Mouse (Mus musculus): Measurements from ENCODE around the gene Ikbke. TPM values are rescaled to one million over a fixed set of nuclear protein-coding genes. Genes with fewer than 3 reads are reported as not detected.

Ikbke gene
- polyA plus RNA-seq, 1 experiment from 2014 or later, result 0.75 TPM

DNA sequence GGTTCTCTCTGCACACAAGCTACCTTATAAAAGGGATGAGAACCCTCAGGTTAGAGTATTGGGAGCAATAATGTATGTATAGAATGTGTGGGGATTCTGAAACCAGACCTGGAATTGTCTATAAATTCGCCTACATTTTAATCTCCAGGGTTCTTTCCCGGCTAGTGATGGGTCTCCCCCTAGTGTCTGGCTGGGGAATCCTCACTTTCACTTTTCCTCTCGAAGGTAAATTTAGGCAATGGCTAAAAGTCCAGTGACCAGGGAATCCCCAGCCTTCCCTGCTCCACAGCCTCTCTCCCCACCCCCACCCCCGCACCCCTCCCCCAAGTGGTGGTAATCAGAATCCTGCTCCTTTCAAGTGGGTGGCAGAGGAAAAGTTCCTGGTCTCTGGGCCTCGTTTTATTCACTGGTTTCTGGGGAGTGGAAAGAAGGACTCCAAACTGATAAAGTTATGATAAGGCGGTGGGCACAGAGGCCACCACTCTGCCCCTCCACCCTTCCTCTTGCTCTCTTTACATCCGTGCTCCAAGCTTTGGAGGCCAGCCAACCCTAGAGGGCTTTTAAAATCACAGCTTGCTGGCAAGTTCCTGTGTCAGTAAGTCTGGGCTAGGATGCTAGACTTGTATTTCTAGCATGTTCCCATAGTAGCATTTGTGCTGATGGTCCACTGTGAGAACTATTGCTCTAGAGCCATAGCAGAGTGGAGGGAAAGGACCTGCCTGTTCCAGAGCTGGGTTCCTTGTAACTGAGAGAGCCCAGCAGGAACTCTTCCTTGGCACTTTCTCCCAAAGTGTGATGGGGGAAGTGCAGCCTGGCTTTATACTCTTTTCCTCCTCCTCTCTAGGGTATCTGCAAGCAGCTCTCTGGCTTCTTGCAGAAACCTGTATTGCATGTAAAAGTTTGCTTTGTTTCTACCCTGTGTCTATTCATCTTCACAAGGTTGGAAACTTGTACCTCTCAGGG lies 32.7 kb downstream of the Ikbke start:
- ATAC-seq (ENCODE audit: low FRiP score, low read depth), result no peak
- H3K4me2 ChIP-seq (replicated peaks), result 0 out of 2 replicates have a peak overlapping the region, but pooled peaks have one; percentile 97
- no peak overlapping the region for H3K27ac ChIP-seq
- no peaks in the 10 kb centered on the region for H3K36me3 ChIP-seq
- H3K9ac ChIP-seq, result no peak overlapping the region
- WGBS, result 18% methylated on average over 7 of the region's 7 CpGs
- H3K4me1 ChIP-seq, result peaks cover 16% of the 10 kb centered on the region; the same call in 1 of the 2 replicates
- no peak overlapping the region for H3K4me3 ChIP-seq
- H3K9me3 ChIP-seq, result no peaks in the 10 kb centered on the region
- peaks cover 33% of the 10 kb centered on the region for H3K27me3 ChIP-seq (replicated peaks)

- Histone ChIP-seq H3K27ac (no peak overlapping the region), H3K9me3 (no peaks in the 10 kb centered on the region), H3K36me3 (no peaks in the 10 kb centered on the region), H3K9ac (no peak overlapping the region), H3K4me1 (peaks cover 16% of the 10 kb centered on the region; the same call in 1 of the 2 replicates), H3K4me2 (replicated peaks) (peak overlapping the region; percentile 97), H3K4me3 (no peak overlapping the region), H3K27me3 (replicated peaks) (peaks cover 33% of the 10 kb centered on the region)
- peak; percentile 61 for ATAC-seq (ENCODE audit: low FRiP score, low read depth)
- 4% methylated on average over 9 of the region's 9 CpGs for whole genome bisulfite sequencing
Observed at GRCm38 (mm10) chr1:131245926-131246325, 33.5 kb downstream of the Ikbke start.

- Histone ChIP-seq H3K27me3 (replicated peaks) (peaks cover 33% of the 10 kb centered on the region), H3K4me2 (replicated peaks) (peak within 1 kb of the TSS; percentile 97), H3K9ac (peak within 1 kb of the TSS; percentile 73), H3K36me3 (no peaks in the 10 kb centered on the region), H3K9me3 (no peaks in the 10 kb centered on the region), H3K4me3 (peak within 1 kb of the TSS; percentile 62), H3K4me1 (peaks cover 16% of the 10 kb centered on the region; the same call in 1 of the 2 replicates), H3K27ac (no peak within 1 kb of the TSS)
- ATAC-seq (ENCODE audit: low FRiP score, low read depth), result peak; percentile 68
- 1% methylated on average over 60 of the region's 60 CpGs for WGBS
Observed at GRCm38 (mm10) chr1:131245089-131245856, 34.1 kb downstream of the Ikbke start, which contains the start of gene Rassf5. Gene Rassf5, minus strand, starts transcription at chr1:131245258.

GRCm38 (mm10) chr1:131244536-131245088 lies 34.8 kb downstream of the Ikbke start:
- Histone ChIP-seq H3K36me3 (no peaks in the 10 kb centered on the region), H3K27me3 (replicated peaks) (peaks cover 33% of the 10 kb centered on the region), H3K4me2 (replicated peaks) (peak overlapping the region; percentile 97), H3K9me3 (no peaks in the 10 kb centered on the region), H3K27ac (no peak overlapping the region), H3K4me3 (peak overlapping the region; percentile 62), H3K9ac (peak overlapping the region; percentile 73), H3K4me1 (peaks cover 22% of the 10 kb centered on the region; the same call in 1 of the 2 replicates)
- ATAC-seq (ENCODE audit: low FRiP score, low read depth), result peak; percentile 14
- under 1% methylated on average over 57 of the region's 57 CpGs for WGBS

DNA sequence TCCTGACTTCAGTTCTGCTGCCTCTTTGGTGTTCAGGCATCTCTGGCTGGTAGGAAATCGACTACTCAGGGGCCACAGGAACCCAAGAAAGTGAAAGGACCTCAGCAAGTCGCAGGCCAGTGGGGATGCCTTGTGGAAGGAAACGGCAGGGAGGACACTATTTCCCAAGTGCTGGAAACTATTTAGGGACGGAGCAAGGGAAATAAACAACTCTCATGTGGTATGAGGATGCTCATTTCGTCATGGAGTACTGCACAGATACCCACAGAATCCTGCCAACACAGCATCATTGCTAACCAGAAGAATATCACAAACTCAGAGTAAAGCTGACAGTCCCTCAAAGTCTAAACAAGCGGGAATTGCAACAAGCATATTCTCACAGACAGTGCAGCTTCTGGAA lies 36.5 kb downstream of the Ikbke start:
- Histone ChIP-seq H3K4me1 (peaks cover 23% of the 10 kb centered on the region; the same call in 1 of the 2 replicates), H3K36me3 (no peaks in the 10 kb centered on the region), H3K27me3 (replicated peaks) (peaks cover 33% of the 10 kb centered on the region), H3K4me3 (no peak overlapping the region), H3K9ac (no peak overlapping the region), H3K4me2 (replicated peaks) (no peak overlapping the region), H3K27ac (no peak overlapping the region), H3K9me3 (no peaks in the 10 kb centered on the region)
- WGBS, result 63% methylated on average over 6 of the region's 6 CpGs
- ATAC-seq (ENCODE audit: low FRiP score, low read depth), result no peak

GRCm38 (mm10) chr1:131239576-131240193 lies 39.7 kb downstream of the Ikbke start:
- Histone ChIP-seq H3K27ac (no peak overlapping the region), H3K4me3 (no peak overlapping the region), H3K9me3 (no peaks in the 10 kb centered on the region), H3K9ac (no peak overlapping the region), H3K27me3 (replicated peaks) (peaks cover 23% of the 10 kb centered on the region), H3K4me1 (peaks cover 13% of the 10 kb centered on the region; the same call in 1 of the 2 replicates), H3K36me3 (no peaks in the 10 kb centered on the region), H3K4me2 (replicated peaks) (no peak overlapping the region)
- WGBS, result 66% methylated on average over 12 of the region's 12 CpGs
- no peak for ATAC-seq (ENCODE audit: low FRiP score, low read depth)

DNA sequence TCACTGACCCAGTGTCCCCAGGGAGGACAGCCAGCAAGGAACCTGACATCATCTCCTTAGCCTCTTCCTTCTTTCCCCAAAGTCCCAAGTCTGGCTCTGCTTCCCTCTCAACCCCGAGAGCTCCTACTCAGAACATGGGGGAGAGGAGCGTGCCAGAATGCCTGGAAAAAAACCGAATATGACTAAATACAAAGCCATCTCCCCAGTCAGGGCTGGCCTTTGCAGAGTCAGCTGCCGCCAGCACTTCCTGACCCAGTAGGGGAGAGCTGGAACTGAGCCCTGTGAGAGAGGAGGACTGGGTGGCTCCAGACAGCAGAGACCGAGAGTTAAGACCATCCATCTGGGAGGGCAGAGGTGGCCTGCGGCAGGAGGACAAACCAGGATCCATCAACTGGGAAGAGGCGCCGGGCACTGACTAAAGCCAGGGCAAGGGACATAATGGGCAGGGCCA lies 40.5 kb downstream of the Ikbke start:
- no peaks in the 10 kb centered on the region for H3K36me3 ChIP-seq
- H3K27ac ChIP-seq, result no peak overlapping the region
- peaks cover 16% of the 10 kb centered on the region for H3K27me3 ChIP-seq (replicated peaks)
- 75% methylated on average over 8 of the region's 8 CpGs for WGBS
- H3K4me3 ChIP-seq, result no peak overlapping the region
- no peak overlapping the region for H3K4me2 ChIP-seq (replicated peaks)
- no peak for ATAC-seq (ENCODE audit: low FRiP score, low read depth)
- H3K4me1 ChIP-seq, result peaks cover 8% of the 10 kb centered on the region; the same call in 1 of the 2 replicates
- H3K9me3 ChIP-seq, result no peaks in the 10 kb centered on the region
- H3K9ac ChIP-seq, result no peak overlapping the region

GRCm38 (mm10) chr1:131236077-131236476 lies 43.3 kb downstream of the Ikbke start:
- H3K27me3 ChIP-seq (replicated peaks), result no peaks in the 10 kb centered on the region
- no peak for ATAC-seq (ENCODE audit: low FRiP score, low read depth)
- no peak overlapping the region for H3K4me3 ChIP-seq
- peaks cover 8% of the 10 kb centered on the region; the same call in 1 of the 2 replicates for H3K4me1 ChIP-seq
- no peaks in the 10 kb centered on the region for H3K36me3 ChIP-seq
- H3K27ac ChIP-seq, result no peak overlapping the region
- H3K9ac ChIP-seq, result no peak overlapping the region
- H3K9me3 ChIP-seq, result no peaks in the 10 kb centered on the region
- WGBS, result 70% methylated on average over 7 of the region's 7 CpGs
- no peak overlapping the region for H3K4me2 ChIP-seq (replicated peaks)

- H3K9me3 ChIP-seq, result no peaks in the 10 kb centered on the region
- no peak overlapping the region for H3K4me3 ChIP-seq
- no peak overlapping the region for H3K9ac ChIP-seq
- H3K27ac ChIP-seq, result no peak overlapping the region
- H3K27me3 ChIP-seq (replicated peaks), result no peaks in the 10 kb centered on the region
- 69% methylated on average over 12 of the region's 12 CpGs for WGBS
- ATAC-seq (ENCODE audit: low FRiP score, low read depth), result no peak
- no peak overlapping the region for H3K4me2 ChIP-seq (replicated peaks)
- H3K36me3 ChIP-seq, result no peaks in the 10 kb centered on the region
- no peaks in the 10 kb centered on the region for H3K4me1 ChIP-seq
Observed at GRCm38 (mm10) chr1:131233527-131233926, 45.9 kb downstream of the Ikbke start.

DNA sequence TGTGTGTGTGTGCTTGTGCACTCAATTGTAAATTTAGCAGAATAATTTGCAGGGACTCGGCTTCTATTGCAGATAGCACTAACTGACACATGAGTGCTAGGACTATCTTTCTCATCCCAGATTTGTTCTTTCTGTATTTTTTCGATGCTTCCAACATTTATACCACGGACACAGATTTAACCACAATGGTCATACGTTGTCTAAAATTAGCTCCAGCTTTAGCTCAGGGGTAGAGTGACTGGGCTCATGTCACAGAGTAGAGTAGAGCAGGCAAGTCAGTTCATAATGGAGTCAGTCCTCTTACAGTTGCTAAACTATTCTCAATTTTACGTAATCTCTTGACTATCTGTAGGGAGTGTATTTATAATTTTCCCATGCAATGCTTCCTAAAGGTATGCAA lies 50.7 kb downstream of the Ikbke start:
- Histone ChIP-seq H3K4me1 (no peaks in the 10 kb centered on the region), H3K4me3 (no peak overlapping the region), H3K36me3 (no peaks in the 10 kb centered on the region), H3K9me3 (no peaks in the 10 kb centered on the region), H3K27me3 (replicated peaks) (no peaks in the 10 kb centered on the region), H3K27ac (no peak overlapping the region), H3K9ac (no peak overlapping the region), H3K4me2 (replicated peaks) (no peak overlapping the region)
- ATAC-seq (ENCODE audit: low FRiP score, low read depth), result no peak
- 88% methylated on average over 5 of the region's 5 CpGs for WGBS

DNA sequence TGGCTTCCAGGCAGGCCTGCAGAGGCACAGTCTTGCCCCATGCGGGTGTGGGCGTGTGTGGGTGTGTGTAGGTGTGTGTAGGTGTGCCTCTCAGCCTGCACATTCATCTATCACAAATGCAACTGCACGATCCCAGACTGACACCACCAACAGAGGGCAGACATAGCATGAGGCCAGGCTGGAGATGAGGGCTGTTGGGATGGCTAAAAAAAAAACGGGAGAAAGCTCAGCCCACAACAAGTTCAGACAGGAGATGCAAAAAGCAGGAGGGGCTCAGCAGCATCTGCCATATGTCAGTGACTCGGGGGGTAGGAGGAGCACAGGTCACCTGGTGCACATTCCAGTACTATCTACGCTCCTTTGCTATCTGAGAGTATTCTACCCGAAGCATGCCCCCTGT lies 51.2 kb downstream of the Ikbke start:
- H3K9me3 ChIP-seq, result no peaks in the 10 kb centered on the region
- no peak overlapping the region for H3K4me2 ChIP-seq (replicated peaks)
- no peaks in the 10 kb centered on the region for H3K4me1 ChIP-seq
- H3K4me3 ChIP-seq, result no peak overlapping the region
- no peak overlapping the region for H3K9ac ChIP-seq
- 72% methylated on average over 7 of the region's 7 CpGs for WGBS
- H3K36me3 ChIP-seq, result no peaks in the 10 kb centered on the region
- no peaks in the 10 kb centered on the region for H3K27me3 ChIP-seq (replicated peaks)
- ATAC-seq (ENCODE audit: low FRiP score, low read depth), result no peak
- H3K27ac ChIP-seq, result no peak overlapping the region

All from neural tube, embryonic 12.5 days (tissue).